Mouse (Mus musculus) cerebellum, adult 9-11 months (tissue): ENCODE results near the gene Mcur1.

Source experiments
- DNase-seq: peaks from one replicate; pipeline ENCODE4 v3.0.0; 2022

Gene Mcur1

GRCm38 (mm10) chr13:43524491-43525362, 35.3 kb downstream of the Mcur1 start:
- no peak for DNase-seq

- no peak for DNase-seq
Observed at GRCm38 (mm10) chr13:43523906-43524480, 36.0 kb downstream of the Mcur1 start.

DNA sequence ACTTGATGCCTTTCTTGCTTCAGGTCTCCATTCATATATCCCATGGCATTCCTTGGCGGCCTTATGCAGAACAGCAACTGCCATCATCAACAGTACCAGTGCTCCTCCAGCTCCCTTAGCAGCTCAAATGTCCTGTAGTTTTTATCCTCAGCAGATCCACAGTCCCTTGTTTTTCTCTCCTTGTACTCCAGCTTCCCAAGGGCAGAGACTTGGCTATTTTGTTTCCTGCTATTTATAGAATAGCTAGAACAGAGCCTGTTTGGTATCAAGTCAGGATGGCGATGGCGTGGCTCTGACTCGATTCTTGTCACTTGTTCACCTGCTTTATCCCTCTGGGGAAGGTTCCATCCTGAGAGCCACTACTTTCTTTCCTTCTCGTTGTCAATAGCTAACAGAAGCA, 38.1 kb downstream of the Mcur1 start:
- no peak for DNase-seq

DNA sequence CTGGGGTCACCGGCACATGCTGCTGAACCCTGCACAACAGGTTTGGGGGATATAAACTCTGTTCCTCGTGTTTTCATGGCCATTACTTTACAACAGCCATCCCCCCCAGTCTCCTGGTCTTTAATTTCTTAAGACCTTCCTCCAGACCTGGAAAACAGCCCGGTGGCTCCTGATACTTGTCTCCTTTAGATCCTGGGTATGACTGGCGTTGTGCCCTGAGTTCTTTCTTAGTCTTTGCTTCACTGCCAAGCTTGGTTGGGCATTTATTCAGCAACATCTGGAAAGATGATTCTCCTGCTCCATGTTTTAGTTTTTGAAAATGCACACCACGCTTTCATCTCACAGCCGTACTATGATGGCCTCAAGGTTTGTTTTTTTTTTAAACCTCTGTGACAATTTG, 40.7 kb downstream of the Mcur1 start:
- DNase-seq: no peak

DNA sequence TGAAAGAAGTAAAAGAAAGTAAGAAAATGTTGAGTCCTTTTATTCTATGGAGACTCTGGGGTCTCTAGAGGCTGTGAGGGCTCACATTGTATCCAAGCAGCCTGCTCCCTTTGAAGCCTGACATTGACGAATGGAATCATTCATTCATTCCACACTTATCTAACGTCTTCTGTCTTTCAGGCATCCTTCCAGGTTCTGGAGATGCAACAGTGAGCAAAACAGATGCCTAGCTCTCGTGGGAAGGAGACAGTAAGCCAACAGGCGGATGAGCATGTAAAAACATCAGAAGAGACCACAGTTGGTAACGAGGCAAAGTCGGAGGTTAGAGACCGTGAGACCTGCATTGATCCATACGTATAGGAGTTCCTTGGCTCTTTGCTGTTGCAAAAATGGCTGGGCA, 42.6 kb downstream of the Mcur1 start:
- DNase-seq: no peak

DNA sequence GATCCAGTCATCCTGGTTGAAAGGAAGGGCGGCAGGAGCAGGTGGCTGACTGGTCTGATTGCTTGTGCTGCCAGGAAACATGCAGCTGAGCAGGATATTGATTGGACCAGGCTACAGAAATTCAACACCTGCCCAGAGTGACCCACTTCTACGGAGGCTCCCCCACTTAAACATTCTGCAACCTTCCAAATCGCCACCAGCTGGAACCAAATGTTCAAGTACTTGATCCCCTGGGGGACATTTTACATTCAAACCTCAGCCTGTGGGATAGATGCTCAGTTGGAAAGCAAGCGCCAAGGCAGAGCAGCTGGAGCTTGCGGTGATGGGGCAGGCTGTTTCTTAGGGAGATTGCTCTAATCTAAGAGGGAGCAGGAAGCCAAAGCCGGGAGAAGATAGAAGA, 43.1 kb downstream of the Mcur1 start:
- DNase-seq: no peak

- no peak for DNase-seq
Observed at GRCm38 (mm10) chr13:43516119-43516518, 43.9 kb downstream of the Mcur1 start.

DNA sequence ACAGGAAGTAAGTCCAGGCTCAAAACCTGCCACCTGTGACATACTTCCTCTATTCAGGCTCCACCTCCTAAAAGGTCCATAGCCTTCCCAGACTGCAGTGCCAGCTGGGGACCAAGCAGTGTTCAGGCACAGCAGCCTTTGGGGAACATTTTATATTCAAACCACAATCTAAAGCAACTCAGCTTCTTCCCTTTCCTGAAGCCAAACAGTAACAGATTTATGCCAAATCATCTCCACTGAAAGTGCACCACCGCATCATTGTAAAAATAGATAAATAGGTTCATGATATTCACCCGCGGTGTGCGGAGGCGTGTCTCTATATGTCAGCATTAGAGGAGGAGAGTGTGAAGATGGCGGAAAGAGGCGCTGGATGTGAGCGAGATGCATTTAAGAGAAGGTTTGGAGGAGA, 45.0 kb downstream of the Mcur1 start:
- no peak for DNase-seq

DNA sequence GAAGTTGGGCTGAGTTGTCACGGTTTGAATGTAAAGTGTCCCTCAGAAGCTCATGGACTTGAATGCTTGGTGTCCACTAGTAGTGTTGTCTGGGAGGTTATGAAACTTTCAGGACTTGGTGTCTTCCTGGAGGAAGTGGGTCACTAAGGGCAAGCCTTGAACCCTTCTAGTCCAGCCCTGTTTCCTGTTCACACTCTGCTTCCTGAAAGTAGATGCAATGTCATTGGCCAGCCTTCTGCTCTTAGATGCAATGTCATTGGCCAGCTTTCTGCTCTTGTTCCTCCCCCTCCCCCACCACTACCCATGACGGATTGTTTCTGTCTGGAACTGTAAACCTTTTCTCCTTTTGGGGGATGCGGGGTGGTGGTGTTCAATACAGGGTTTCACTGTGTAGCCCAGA, 47.3 kb downstream of the Mcur1 start:
- no peak for DNase-seq

- no peak for DNase-seq
Observed at GRCm38 (mm10) chr13:43505798-43506197, 54.2 kb downstream of the Mcur1 start.

GRCm38 (mm10) chr13:43503395-43503850, 56.6 kb downstream of the Mcur1 start:
- no peak for DNase-seq

- DNase-seq: no peak
Observed at GRCm38 (mm10) chr13:43501601-43502000, 58.4 kb downstream of the Mcur1 start.

GRCm38 (mm10) chr13:43500483-43500850, 59.5 kb downstream of the Mcur1 start:
- DNase-seq: no peak

- DNase-seq: no peak
Observed at GRCm38 (mm10) chr13:43499731-43500482, 60.1 kb downstream of the Mcur1 start.

DNA sequence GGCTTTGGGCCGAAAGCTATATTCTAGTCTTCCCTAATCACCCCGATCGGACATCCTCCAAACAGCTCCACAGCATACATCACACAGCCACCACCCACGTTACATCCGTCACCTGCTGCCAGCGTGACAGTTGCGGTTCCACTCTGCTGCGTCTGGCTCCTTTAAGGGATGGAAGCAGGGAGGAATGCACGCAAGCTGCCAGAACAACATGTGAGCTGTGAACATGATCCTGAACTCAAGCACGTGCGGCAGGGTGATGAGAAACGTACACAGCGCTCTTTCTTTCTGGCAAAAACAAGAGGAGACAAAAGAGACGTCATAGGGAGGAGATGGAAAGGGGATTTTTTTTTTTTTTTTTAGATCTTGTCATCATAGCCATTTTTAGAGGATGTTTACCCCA, 61.1 kb downstream of the Mcur1 start:
- DNase-seq: no peak

DNA sequence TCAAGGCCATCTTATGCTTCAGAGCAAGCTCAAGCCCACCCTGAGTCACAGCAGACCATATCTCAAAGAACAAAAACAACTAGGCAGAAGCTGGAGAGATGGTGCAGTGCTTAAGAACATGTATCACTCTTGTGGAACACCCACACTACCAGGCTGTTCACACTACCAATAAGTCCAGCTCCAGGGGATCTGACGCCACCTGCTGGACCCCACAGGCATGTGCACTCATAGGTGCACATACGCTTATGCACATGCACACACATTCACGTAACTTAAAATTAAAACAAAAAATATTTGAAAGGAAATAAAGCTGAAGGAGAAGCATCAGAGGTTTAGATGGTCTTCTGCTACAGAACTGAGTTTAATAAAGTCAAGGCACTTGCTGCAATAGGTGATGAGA, 62.2 kb downstream of the Mcur1 start:
- DNase-seq: no peak

DNA sequence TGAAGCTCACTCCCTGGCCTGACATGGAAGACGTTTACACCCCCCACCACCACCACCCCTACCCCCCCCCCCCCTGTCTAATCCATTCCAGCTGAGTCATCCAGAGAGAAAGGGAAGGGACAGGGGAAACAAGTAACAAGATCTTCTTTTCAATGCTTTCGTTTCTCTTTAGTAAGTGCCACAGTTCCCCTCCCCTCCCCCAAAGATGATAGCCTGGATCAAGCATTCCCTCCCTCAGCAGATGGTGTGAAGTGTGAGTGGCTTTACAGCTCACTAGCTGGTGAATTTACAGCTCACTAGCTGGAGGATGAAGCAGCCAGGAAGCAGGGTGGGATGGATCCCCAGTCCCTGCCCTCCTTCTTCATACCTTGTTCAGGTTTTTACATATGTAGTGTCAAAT, 63.3 kb downstream of the Mcur1 start:
- no peak for DNase-seq

GRCm38 (mm10) chr13:43495645-43496044, 64.3 kb downstream of the Mcur1 start:
- DNase-seq: no peak

GRCm38 (mm10) chr13:43493725-43494124, 66.3 kb downstream of the Mcur1 start:
- DNase-seq: no peak

DNA sequence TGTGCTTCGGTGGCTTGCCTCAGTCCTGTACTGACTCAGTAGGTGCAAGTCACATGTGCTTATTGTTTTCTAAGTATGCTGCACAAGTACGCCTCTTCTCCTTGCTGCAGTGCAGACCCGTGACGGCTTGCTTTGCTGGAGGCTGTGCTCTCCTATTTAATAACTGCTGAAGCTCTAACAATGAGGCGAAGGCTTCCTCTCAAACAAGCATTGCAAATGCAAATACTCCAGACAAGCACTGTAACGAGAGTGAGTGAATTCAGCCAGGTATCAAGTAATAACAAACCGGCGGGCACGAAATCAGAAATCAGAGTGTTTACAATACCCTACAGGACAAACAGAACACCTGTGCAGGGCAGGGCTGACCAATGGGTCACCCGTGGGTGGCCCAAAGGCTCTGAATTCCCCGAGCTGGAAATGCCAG, 66.9 kb downstream of the Mcur1 start:
- DNase-seq: no peak
